Mouse (Mus musculus) MEL (cell line): ENCODE results near the gene Yes1. TPM values are rescaled to one million over a fixed set of nuclear protein-coding genes. Genes with fewer than 3 reads are reported as not detected.

ENCODE experiments used
- DNase-seq: peaks from one replicate; pipeline ENCODE4 v3.0.0; 2011; ENCODE audit warnings: low read depth, low spot score
- H3K27ac ChIP-seq: 2 replicates; pipeline ENCODE4 v1.5.1; 2012; ENCODE audit warnings: low read depth, mild to moderate bottlenecking, control low read depth, low read length, moderate library complexity; ENCODE audit not compliant: control insufficient read depth
- H3K27me3 ChIP-seq, 2 experiments: fragments of 150-350 bp in 1 of 2; sonication (generic) in 1 of 2; 2 replicates each; pipeline ENCODE4 v1.6.1; 2012; ENCODE audit warnings: low read length in 2 of 2, mild to moderate bottlenecking in 2 of 2, improper control_type of control experiment in 1 of 2, moderate library complexity in 1 of 2; ENCODE audit not compliant: insufficient read depth in 2 of 2, control insufficient read depth in 1 of 2
- H3K36me3 ChIP-seq, 2 experiments: 2 replicates each; pipeline ENCODE4 v1.6.1; 2012 to 2014; ENCODE audit warnings: low read length in 2 of 2, improper control_type of control experiment in 1 of 2, inconsistent platforms in 1 of 2, mild to moderate bottlenecking in 1 of 2; ENCODE audit not compliant: insufficient read depth in 2 of 2, control insufficient read depth in 1 of 2
- H3K4me1 ChIP-seq, 2 experiments: fragments of 150-350 bp in 1 of 2; sonication (generic) in 1 of 2; 2 replicates each; pipeline ENCODE4 v1.6.1; 2012; ENCODE audit warnings: low read length in 2 of 2, improper control_type of control experiment in 1 of 2, mild to moderate bottlenecking in 1 of 2; ENCODE audit not compliant: insufficient read depth in 2 of 2, control insufficient read depth in 1 of 2
- H3K4me3 ChIP-seq, 2 experiments: fragments of 150-350 bp in 1 of 2; sonication (generic) in 1 of 2; 2 replicates each; pipeline ENCODE4 v1.5.1; 2012; ENCODE audit warnings: low read depth in 2 of 2, low read length in 2 of 2, mild to moderate bottlenecking in 2 of 2, moderate library complexity in 2 of 2, control low read depth in 1 of 2, improper control_type of control experiment in 1 of 2; ENCODE audit not compliant: control insufficient read depth in 1 of 2, insufficient read depth in 1 of 2
- H3K79me2 ChIP-seq: 2 replicates; pipeline ENCODE4 v1.6.1; 2012; ENCODE audit warnings: mild to moderate bottlenecking, low read length, moderate library complexity; ENCODE audit not compliant: control insufficient read depth, poor library complexity, insufficient read depth
- H3K9ac ChIP-seq: 2 replicates; pipeline ENCODE4 v1.6.1; 2012; ENCODE audit warnings: low read depth, mild to moderate bottlenecking, control low read depth, low read length, moderate library complexity; ENCODE audit not compliant: control insufficient read depth, poor library complexity, severe bottlenecking
- H3K9me3 ChIP-seq: fragments of 150-350 bp; sonication (generic); replicated peaks from 2 replicates; pipeline ENCODE4 v1.6.1; 2012; ENCODE audit warnings: mild to moderate bottlenecking, low read length, improper control_type of control experiment, moderate library complexity; ENCODE audit not compliant: insufficient read depth
- BHLHE40 ChIP-seq: IDR thresholded peaks from 2 replicates; pipeline ENCODE4 v1.6.1; 2012; ENCODE audit warnings: low read depth, mild to moderate bottlenecking, inconsistent platforms, low read length, improper control_type of control experiment, borderline replicate concordance
- CHD2 ChIP-seq: IDR thresholded peaks from 2 replicates; pipeline ENCODE4 v1.6.1; 2011; ENCODE audit warnings: low read length, improper control_type of control experiment
- CTCF ChIP-seq, 3 experiments: IDR thresholded peaks in 2 of 3; conservative IDR thresholded peaks in 1 of 3; 2 replicates each; pipeline ENCODE4 v1.5.1; 2011 to 2012; ENCODE audit warnings: low read length in 3 of 3, low read depth in 2 of 3, mild to moderate bottlenecking in 2 of 3, improper control_type of control experiment in 1 of 3, inconsistent platforms in 1 of 3, mixed read lengths in 1 of 3, moderate library complexity in 1 of 3; ENCODE audit not compliant: control insufficient read depth in 1 of 3, insufficient read depth in 1 of 3, poor library complexity in 1 of 3, severe bottlenecking in 1 of 3
- EP300 ChIP-seq, 2 experiments: IDR thresholded peaks; 2 replicates each; pipeline ENCODE4 v1.6.1; 2011; ENCODE audit warnings: improper control_type of control experiment in 2 of 2, low read length in 2 of 2, low read depth in 1 of 2, mild to moderate bottlenecking in 1 of 2
- GABPA ChIP-seq: IDR thresholded peaks from 2 replicates; pipeline ENCODE4 v1.6.1; 2012; ENCODE audit warnings: low read depth, mild to moderate bottlenecking, inconsistent platforms, low read length, improper control_type of control experiment, moderate library complexity
- GATA1 ChIP-seq: IDR thresholded peaks from 2 replicates; pipeline ENCODE4 v1.6.1; 2011; ENCODE audit warnings: low read depth, low read length, improper control_type of control experiment
- HCFC1 ChIP-seq: IDR thresholded peaks from 2 replicates; pipeline ENCODE4 v1.6.1; 2012; ENCODE audit warnings: low read depth, mild to moderate bottlenecking, inconsistent platforms, low read length, improper control_type of control experiment, moderate library complexity
- KAT2A ChIP-seq: conservative IDR thresholded peaks from 2 replicates; pipeline ENCODE4 v1.6.1; 2012; ENCODE audit warnings: low read depth, low read length, improper control_type of control experiment, inconsistent platforms
- MAFK ChIP-seq: IDR thresholded peaks from 2 replicates; pipeline ENCODE4 v1.6.1; 2011; ENCODE audit warnings: low read depth, mild to moderate bottlenecking, low read length, improper control_type of control experiment, borderline replicate concordance
- MXI1 ChIP-seq: IDR thresholded peaks from 2 replicates; pipeline ENCODE4 v1.6.1; 2011; ENCODE audit warnings: mild to moderate bottlenecking, low read depth, low read length, improper control_type of control experiment
- NRF1 ChIP-seq: IDR thresholded peaks from 2 replicates; pipeline ENCODE4 v1.6.1; 2014; ENCODE audit warnings: low read depth, mild to moderate bottlenecking, inconsistent platforms, low read length, improper control_type of control experiment, moderate library complexity; ENCODE audit not compliant: poor library complexity, insufficient read depth, severe bottlenecking
- POLR2A ChIP-seq, 2 experiments: IDR thresholded peaks; 2 replicates each; pipeline ENCODE4 v1.6.1; 2011 to 2012; ENCODE audit warnings: low read length in 2 of 2, mild to moderate bottlenecking in 2 of 2, control low read depth in 1 of 2, improper control_type of control experiment in 1 of 2, low read depth in 1 of 2, moderate library complexity in 1 of 2; ENCODE audit not compliant: control insufficient read depth in 1 of 2, insufficient read depth in 1 of 2, poor library complexity in 1 of 2
- POLR2AphosphoS2 ChIP-seq: IDR thresholded peaks from 2 replicates; pipeline ENCODE4 v1.6.1; 2011; ENCODE audit warnings: low read length, improper control_type of control experiment
- RCOR1 ChIP-seq: IDR thresholded peaks from 2 replicates; pipeline ENCODE4 v1.6.1; 2012; ENCODE audit warnings: low read depth, mild to moderate bottlenecking, inconsistent platforms, low read length, improper control_type of control experiment
- SMC3 ChIP-seq: IDR thresholded peaks from 2 replicates; pipeline ENCODE4 v1.6.1; 2011; ENCODE audit warnings: low read depth, low read length, improper control_type of control experiment
- TAL1 ChIP-seq: IDR thresholded peaks from 2 replicates; pipeline ENCODE4 v1.6.1; 2012; ENCODE audit warnings: mild to moderate bottlenecking, inconsistent platforms, low read length, moderate library complexity, mixed read lengths
- TBP ChIP-seq: IDR thresholded peaks from 2 replicates; pipeline ENCODE4 v1.8.0; 2011; ENCODE audit warnings: low read depth, low read length, improper control_type of control experiment
- TCF12 ChIP-seq: IDR thresholded peaks from 2 replicates; pipeline ENCODE4 v1.6.1; 2014; ENCODE audit warnings: low read depth, mild to moderate bottlenecking, inconsistent platforms, low read length, improper control_type of control experiment, moderate library complexity
- UBTF ChIP-seq: IDR thresholded peaks from 2 replicates; pipeline ENCODE4 v1.6.1; 2012; ENCODE audit warnings: low read depth, mild to moderate bottlenecking, inconsistent platforms, low read length, improper control_type of control experiment, moderate library complexity, borderline replicate concordance; ENCODE audit not compliant: insufficient read depth
- USF1 ChIP-seq: IDR thresholded peaks from 2 replicates; pipeline ENCODE4 v1.6.1; 2014; ENCODE audit warnings: low read depth, mild to moderate bottlenecking, inconsistent platforms, low read length, improper control_type of control experiment, moderate library complexity
- USF2 ChIP-seq, 2 experiments: IDR thresholded peaks; 2 replicates each; pipeline ENCODE4 v1.6.1; 2011 to 2012; ENCODE audit warnings: improper control_type of control experiment in 2 of 2, low read length in 2 of 2, borderline replicate concordance in 1 of 2, inconsistent platforms in 1 of 2, low read depth in 1 of 2, mild to moderate bottlenecking in 1 of 2; ENCODE audit not compliant: insufficient read depth in 1 of 2
- ZC3H11A ChIP-seq: IDR thresholded peaks from 2 replicates; pipeline ENCODE4 v1.6.1; 2012; ENCODE audit warnings: low read depth, mild to moderate bottlenecking, inconsistent platforms, low read length, improper control_type of control experiment
- ZNF384 ChIP-seq: IDR thresholded peaks from 2 replicates; pipeline ENCODE4 v1.6.1; 2012; ENCODE audit warnings: low read depth, mild to moderate bottlenecking, inconsistent platforms, low read length, improper control_type of control experiment
- polyA plus RNA-seq, 2 experiments: library from polyadenylated mRNA; stranded (reverse) in 1 of 2; unstranded in 1 of 2; fragments of >175 nt in 1 of 2; fragments of >200 nt in 1 of 2; gene quantifications; 2 replicates each; pipeline versions ENCODE4 v1.2.1 to v1.2.4; 2012; ENCODE audit warnings: low replicate concordance in 2 of 2, low read depth in 1 of 2; ENCODE audit not compliant: insufficient read length in 2 of 2, insufficient read depth in 1 of 2, missing spikeins in 1 of 2
- total RNA-seq: library from RNA; depleted of rRNA; stranded (reverse); fragments of 300-350 nt; gene quantifications from 2 replicates; pipeline ENCODE4 v1.2.3, GENCODE M21; 2012

The Yes1 gene
- total and polyA plus RNA-seq, 3 experiments = not detected

- no peak for TF ChIP-seq USF1
- TF ChIP-seq MAFK = no peak
- TF ChIP-seq TBP = peak; percentile 100
- peak; percentile 87 for TF ChIP-seq SMC3
- TF ChIP-seq TCF12 = peak; percentile 77
- TF ChIP-seq CTCF (IDR thresholded peaks at IDR 0.05 in 2 of 3, conservative IDR thresholded peaks at IDR 0.05 in 1 of 3; ENCODE audit: control insufficient read depth in 1 of 3, insufficient read depth in 1 of 3, low read depth in 2 of 3, low read length in 3 of 3, poor library complexity in 1 of 3, severe bottlenecking in 1 of 3) = peak; percentile 64 to 90 (median 87)
- no peak; the same call in 1 of the 2 replicates for TF ChIP-seq GABPA
- peak; percentile 84 for TF ChIP-seq ZNF384
- peak; percentile 100 for TF ChIP-seq KAT2A
- TF ChIP-seq POLR2A (IDR thresholded peaks at IDR 0.05; ENCODE audit: control insufficient read depth in 1 of 2, insufficient read depth in 1 of 2, low read depth in 1 of 2, low read length in 2 of 2, poor library complexity in 1 of 2) = peak in 1 of 2 experiments; percentile 87; a peak in 3 of 4 replicates
- peak; percentile 97 for TF ChIP-seq MXI1
- TF ChIP-seq CHD2 = no peak
- TF ChIP-seq TAL1 = no peak
- peak; percentile 100 for TF ChIP-seq UBTF
- TF ChIP-seq POLR2AphosphoS2 = peak; percentile 91
- TF ChIP-seq USF2 (IDR thresholded peaks at IDR 0.05; ENCODE audit: borderline replicate concordance in 1 of 2, insufficient read depth in 1 of 2, low read depth in 1 of 2, low read length in 2 of 2) = no peak
- peak; percentile 75 for TF ChIP-seq NRF1
- TF ChIP-seq EP300 (IDR thresholded peaks at IDR 0.05; ENCODE audit: low read depth in 1 of 2, low read length in 2 of 2) = peak in 1 of 2 experiments; percentile 62; a peak in 1 of 4 replicates
- TF ChIP-seq RCOR1 = peak; percentile 92
- TF ChIP-seq BHLHE40 = no peak
- TF ChIP-seq HCFC1 = peak; percentile 100
These were observed 102.9 kb downstream of the Yes1 start (continued) for GRCm38 (mm10) chr5:32713703-32714467.

DNA sequence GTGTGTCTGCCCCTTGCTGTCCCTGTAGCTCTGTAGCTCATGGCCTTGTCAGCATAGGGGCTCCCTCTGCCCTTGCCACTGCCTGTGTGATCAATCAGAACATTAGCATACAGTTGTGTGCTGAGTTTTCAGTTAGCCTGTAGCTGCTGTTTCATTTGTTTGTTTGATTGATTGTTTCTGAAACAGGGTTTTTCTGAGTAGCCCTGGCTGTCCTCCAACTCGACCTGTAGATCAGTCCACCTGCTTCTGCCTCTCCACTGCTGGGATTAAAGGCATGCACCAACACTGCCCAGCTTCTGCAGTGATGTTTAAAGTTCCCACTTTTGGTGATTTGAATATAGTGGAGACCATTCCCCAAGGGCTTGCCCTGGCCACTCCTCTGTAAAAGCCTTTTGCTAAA is 106.8 kb downstream of the Yes1 start:
- no peak overlapping the region for H3K9ac ChIP-seq
- H3K27ac ChIP-seq = no peak overlapping the region
- DNase-seq = no peak
- no peaks in the 10 kb centered on the region for H3K79me2 ChIP-seq
- TF ChIP-seq BHLHE40 (no peak), ZC3H11A (no peak), GATA1 (no peak), POLR2AphosphoS2 (no peak), NRF1 (no peak), TAL1 (no peak)
- no peaks in the 10 kb centered on the region for H3K27me3 ChIP-seq
- H3K36me3 ChIP-seq = no peaks in the 10 kb centered on the region
- H3K4me1 ChIP-seq = no peaks in the 10 kb centered on the region
- H3K9me3 ChIP-seq = no peaks in the 10 kb centered on the region
- H3K4me3 ChIP-seq = no peak overlapping the region
